Mouse (Mus musculus): ENCODE data around the gene Tmem206. TPM values are rescaled to one million over a fixed set of nuclear protein-coding genes. Genes with fewer than 3 reads are reported as not detected.

The Tmem206 gene
- polyA plus RNA-seq, 1 experiment from 2014 or later: 25.5 TPM

DNA sequence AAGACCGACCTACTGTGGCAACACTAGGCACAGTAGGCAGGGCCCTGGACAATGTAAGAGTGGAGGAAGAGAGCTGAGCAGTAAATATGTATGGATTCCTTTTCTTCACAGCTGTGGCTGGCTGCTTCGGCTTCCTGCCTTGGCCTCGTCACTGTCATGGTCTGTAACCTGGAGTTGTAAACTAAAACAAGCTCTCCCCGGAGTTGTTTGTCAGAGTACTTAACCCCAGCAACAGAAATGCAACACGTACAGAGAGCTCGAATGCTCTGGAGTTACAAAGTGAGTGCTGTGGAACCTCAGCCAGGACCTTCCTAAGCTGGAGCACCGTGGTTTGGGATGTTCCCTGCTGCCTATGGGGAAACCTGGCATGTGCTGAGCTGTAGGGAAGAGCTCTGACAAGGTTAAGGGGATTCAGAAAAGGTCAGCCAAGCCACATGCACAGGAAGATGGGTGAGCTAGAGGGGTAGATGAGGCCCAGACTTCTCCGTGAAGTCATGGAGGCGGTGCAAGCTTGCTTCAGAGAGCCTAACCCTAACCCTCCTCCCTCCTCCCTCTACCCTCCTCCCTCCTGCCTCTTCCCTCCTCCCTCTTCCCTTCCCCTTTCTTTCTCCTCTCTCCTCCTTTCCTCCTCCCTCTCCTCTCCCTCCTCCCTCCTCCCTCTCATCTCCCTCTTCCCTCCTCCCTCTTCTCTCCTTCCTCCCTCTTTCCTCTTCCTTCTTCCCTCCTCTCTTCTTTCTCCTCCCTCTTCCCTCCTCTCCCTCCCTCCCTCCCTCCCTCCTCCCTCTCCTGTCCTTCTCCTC lies 31.5 kb upstream of the Tmem206 start:
- Histone ChIP-seq H3K4me1 (no peaks in the 10 kb centered on the region), H3K4me3 (no peak overlapping the region), H3K9me3 (no peaks in the 10 kb centered on the region), H3K27ac (no peak overlapping the region), H3K4me2 (replicated peaks) (no peak overlapping the region), H3K36me3 (no peaks in the 10 kb centered on the region), H3K9ac (no peak overlapping the region), H3K27me3 (no peaks in the 10 kb centered on the region)
- WGBS: 65% methylated on average over 9 of the region's 9 CpGs
- ATAC-seq (ENCODE audit: insufficient number of reproducible peaks, insufficient read depth, low FRiP score, low TSS enrichment): no peak

DNA sequence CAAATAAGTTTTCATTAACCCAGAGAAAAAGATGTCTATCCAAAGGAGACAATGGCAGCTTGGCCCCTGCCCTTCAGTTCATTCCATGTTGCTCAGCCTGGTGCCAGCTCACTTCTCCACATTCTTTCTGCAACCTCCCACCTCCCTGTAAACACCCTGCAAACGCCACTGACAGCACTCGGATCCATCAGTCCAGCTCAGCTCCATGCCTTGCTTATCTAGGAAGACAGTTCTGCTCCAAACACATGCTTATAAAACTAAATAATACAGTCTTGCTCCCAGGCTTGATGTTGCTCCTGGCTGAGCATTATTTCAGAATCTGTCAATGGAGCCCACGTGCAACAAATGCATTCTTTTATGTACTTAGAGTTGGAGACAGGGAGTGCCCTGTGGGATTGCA lies 29.9 kb upstream of the Tmem206 start:
- no peak overlapping the region for H3K4me2 ChIP-seq (replicated peaks)
- no peaks in the 10 kb centered on the region for H3K27me3 ChIP-seq
- no peak overlapping the region for H3K9ac ChIP-seq
- ATAC-seq (ENCODE audit: insufficient number of reproducible peaks, insufficient read depth, low FRiP score, low TSS enrichment): no peak
- H3K9me3 ChIP-seq: no peaks in the 10 kb centered on the region
- H3K27ac ChIP-seq: no peak overlapping the region
- H3K4me1 ChIP-seq: no peaks in the 10 kb centered on the region
- no peaks in the 10 kb centered on the region for H3K36me3 ChIP-seq
- no peak overlapping the region for H3K4me3 ChIP-seq
- WGBS: 43% methylated on average over 3 of the region's 3 CpGs

DNA sequence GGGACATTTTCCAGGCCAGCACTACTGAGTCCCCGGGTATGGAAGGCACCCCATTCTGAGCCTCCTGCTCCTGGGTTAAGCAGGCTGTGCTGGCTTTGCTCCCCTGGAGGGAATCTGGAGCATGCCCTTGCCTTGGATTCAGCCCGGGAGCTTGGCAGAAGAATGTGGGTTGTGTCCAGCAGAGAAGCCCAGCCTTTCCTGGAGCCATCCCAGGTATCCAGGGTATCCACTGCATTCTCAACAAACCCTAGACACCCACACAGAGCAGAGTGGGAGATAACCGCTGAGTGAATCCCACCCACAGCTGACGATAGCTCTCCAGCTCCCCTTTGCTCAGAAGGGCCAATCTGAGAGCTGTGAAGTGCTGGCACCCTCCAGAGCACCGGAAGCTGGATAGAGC lies 29.3 kb upstream of the Tmem206 start:
- 69% methylated on average over 5 of the region's 5 CpGs for WGBS
- H3K4me3 ChIP-seq: no peak overlapping the region
- no peaks in the 10 kb centered on the region for H3K36me3 ChIP-seq
- no peaks in the 10 kb centered on the region for H3K4me1 ChIP-seq
- H3K9ac ChIP-seq: no peak overlapping the region
- no peak overlapping the region for H3K4me2 ChIP-seq (replicated peaks)
- H3K27me3 ChIP-seq: no peaks in the 10 kb centered on the region
- ATAC-seq (ENCODE audit: insufficient number of reproducible peaks, insufficient read depth, low FRiP score, low TSS enrichment): no peak
- H3K27ac ChIP-seq: no peak overlapping the region
- no peaks in the 10 kb centered on the region for H3K9me3 ChIP-seq

DNA sequence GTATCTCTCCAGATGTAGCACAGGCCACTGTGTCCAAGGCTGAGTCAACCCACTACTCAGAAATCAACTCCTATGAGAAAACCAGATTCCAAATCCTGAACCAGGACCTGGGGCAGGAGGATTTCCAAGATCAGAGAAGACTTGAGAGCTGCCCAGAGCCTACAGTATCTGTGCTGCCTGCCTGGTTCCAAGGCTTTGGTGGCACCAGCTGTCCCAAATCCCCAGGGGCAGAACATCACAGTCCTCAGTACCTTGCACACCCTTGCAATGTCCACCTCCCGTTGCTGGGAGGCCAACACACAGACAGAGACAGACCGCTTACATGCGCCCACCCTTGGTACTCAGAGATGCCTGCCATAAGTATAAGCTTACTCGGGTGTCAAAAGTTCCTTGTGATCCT lies 27.4 kb upstream of the Tmem206 start:
- H3K4me1 ChIP-seq: no peaks in the 10 kb centered on the region
- H3K4me2 ChIP-seq (replicated peaks): no peak overlapping the region
- H3K36me3 ChIP-seq: no peaks in the 10 kb centered on the region
- no peaks in the 10 kb centered on the region for H3K27me3 ChIP-seq
- no peak for ATAC-seq (ENCODE audit: insufficient number of reproducible peaks, insufficient read depth, low FRiP score, low TSS enrichment)
- WGBS: 81% methylated on average over 4 of the region's 4 CpGs
- no peak overlapping the region for H3K4me3 ChIP-seq
- H3K27ac ChIP-seq: no peak overlapping the region
- no peaks in the 10 kb centered on the region for H3K9me3 ChIP-seq
- no peak overlapping the region for H3K9ac ChIP-seq

DNA sequence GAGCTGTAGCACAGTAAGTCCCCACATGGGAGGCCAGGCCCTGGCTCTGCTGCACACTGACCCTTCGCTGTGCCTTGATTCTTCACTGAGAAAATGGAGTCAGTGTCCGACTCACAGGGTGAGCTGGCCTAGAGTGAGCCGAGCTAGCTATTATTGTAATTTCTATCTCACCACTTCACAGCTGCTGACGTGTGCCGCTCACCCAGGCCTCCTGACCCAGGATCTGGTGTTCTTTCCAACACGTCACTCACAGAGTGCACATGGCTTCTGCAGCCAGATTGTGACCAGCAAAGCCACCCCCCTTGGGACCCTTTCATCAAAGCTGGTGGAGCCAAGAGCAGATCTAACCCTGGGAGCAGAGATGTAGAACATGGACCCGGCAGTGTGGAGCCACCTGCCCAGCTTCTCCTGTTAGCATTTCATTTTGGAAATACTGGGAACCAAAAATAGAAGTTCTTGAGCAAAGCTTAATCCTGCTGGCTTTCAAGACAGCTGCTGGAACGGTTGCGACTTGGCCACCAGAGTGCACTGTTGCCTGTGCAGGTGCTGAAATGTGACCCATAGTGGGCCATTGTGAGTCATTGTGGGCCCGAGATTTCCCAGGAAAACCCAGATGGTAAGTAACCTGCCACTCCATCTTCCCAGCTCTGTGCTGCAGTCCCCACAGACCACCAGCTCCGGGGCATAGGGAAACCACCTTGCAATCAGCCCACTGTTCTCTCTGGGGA lies 26.3 kb upstream of the Tmem206 start:
- no peaks in the 10 kb centered on the region for H3K9me3 ChIP-seq
- no peak overlapping the region for H3K9ac ChIP-seq
- H3K27ac ChIP-seq: no peak overlapping the region
- no peaks in the 10 kb centered on the region for H3K27me3 ChIP-seq
- no peaks in the 10 kb centered on the region for H3K36me3 ChIP-seq
- H3K4me2 ChIP-seq (replicated peaks): no peak overlapping the region
- H3K4me1 ChIP-seq: no peaks in the 10 kb centered on the region
- 52% methylated on average over 11 of the region's 11 CpGs for WGBS
- ATAC-seq (ENCODE audit: insufficient number of reproducible peaks, insufficient read depth, low FRiP score, low TSS enrichment): no peak
- no peak overlapping the region for H3K4me3 ChIP-seq

DNA sequence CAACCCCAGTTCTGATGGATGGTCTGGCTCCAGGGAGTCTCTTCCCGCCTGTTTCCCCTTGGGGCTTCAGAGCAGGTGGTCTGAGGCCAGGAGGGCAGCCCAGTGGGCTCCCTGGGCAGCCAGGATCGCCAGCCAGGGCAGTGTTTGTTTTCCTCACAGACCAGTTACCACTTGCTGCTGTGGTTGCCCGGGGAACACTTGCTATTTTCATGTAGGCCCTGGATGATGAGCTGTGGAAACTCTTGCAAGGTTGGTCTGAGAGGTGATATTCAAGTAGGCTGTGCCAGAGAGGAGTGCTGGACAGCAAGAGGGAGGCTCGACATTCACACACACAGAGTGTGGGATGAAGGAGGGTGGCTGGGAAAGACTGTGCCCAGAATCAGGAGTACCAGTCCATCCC lies 23.8 kb upstream of the Tmem206 start:
- H3K27ac ChIP-seq: no peak overlapping the region
- no peak overlapping the region for H3K9ac ChIP-seq
- 28% methylated on average over 4 of the region's 4 CpGs for WGBS
- no peak for ATAC-seq (ENCODE audit: insufficient number of reproducible peaks, insufficient read depth, low FRiP score, low TSS enrichment)
- H3K27me3 ChIP-seq: no peaks in the 10 kb centered on the region
- no peaks in the 10 kb centered on the region for H3K4me1 ChIP-seq
- 0 out of 2 replicates have a peak, but pooled peaks cover 3% of the 10 kb centered on the region for H3K36me3 ChIP-seq
- H3K4me3 ChIP-seq: no peak overlapping the region
- H3K4me2 ChIP-seq (replicated peaks): no peak overlapping the region
- H3K9me3 ChIP-seq: no peaks in the 10 kb centered on the region

DNA sequence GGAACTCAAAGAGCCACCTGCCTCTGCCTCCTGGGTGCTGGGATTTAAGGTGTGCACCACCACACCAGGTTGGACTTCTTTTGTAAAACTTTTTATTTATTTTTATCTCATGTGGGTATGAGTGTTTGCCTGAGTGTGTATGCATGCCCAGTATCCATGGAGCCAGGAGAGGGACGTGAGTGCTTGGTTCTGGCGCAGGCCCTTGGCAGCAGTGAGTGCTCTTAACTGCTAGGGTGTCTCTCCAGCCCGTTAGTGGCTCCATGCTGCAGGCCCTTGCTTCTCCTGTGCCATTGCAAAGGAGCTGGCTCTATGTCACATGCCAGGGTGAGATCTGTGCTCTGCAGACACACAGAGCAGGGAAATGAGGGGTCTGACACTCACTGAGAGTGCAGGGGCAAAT lies 22.0 kb upstream of the Tmem206 start:
- no peak for ATAC-seq (ENCODE audit: insufficient number of reproducible peaks, insufficient read depth, low FRiP score, low TSS enrichment)
- Histone ChIP-seq H3K36me3 (peaks cover 4% of the 10 kb centered on the region; the same call in 1 of the 2 replicates), H3K27ac (no peak overlapping the region), H3K9ac (no peak overlapping the region), H3K4me2 (replicated peaks) (no peak overlapping the region), H3K9me3 (no peaks in the 10 kb centered on the region), H3K27me3 (no peaks in the 10 kb centered on the region), H3K4me1 (no peaks in the 10 kb centered on the region), H3K4me3 (no peak overlapping the region)
- 77% methylated on average over 3 of the region's 3 CpGs for WGBS

DNA sequence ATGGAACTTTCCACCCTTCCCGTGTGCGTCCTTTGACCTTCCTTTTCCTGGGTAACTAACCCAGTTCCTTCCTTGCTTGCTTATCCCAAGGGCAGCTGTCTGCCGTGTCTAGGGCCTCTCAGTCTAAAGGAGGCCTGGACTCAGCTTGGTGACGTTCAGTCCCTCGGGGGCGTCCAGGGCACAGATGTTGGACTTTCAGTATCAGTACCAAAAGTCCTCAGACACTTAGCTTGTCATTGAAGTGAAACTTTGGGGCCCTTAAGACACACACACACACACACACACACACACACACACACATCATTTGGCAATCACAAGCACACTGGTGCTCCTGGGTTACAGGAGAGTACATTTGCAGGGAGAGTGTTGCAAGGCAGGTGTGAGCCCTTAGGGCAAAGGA lies 21.5 kb upstream of the Tmem206 start:
- Histone ChIP-seq H3K9me3 (no peaks in the 10 kb centered on the region), H3K27ac (no peak overlapping the region), H3K4me3 (no peak overlapping the region), H3K9ac (no peak overlapping the region), H3K4me2 (replicated peaks) (no peak overlapping the region), H3K36me3 (peaks cover 6% of the 10 kb centered on the region; the same call in 1 of the 2 replicates), H3K27me3 (no peaks in the 10 kb centered on the region), H3K4me1 (no peaks in the 10 kb centered on the region)
- 65% methylated on average over 6 of the region's 6 CpGs for WGBS
- ATAC-seq (ENCODE audit: insufficient number of reproducible peaks, insufficient read depth, low FRiP score, low TSS enrichment): no peak

DNA sequence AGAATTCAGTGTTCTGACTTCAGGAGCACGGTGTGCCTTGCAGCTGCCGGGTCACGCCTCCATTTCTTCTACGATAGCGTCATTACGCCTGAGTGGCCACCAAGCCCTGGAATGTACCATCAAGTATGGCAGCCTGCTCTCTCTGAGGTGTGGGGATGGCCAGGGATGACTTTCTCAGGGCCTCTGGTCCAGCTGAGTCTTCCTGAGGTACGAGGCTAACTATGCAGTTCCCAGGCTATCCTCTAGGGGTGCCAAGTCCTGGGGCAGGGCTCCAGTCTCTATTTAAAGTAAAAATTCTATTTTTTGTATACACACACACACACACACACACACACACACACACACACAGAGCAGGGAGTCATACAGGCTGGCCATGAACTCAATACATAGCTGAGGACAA lies 20.1 kb upstream of the Tmem206 start:
- H3K4me1 ChIP-seq: no peaks in the 10 kb centered on the region
- no peaks in the 10 kb centered on the region for H3K27me3 ChIP-seq
- 60% methylated on average over 7 of the region's 7 CpGs for WGBS
- no peak for ATAC-seq (ENCODE audit: insufficient number of reproducible peaks, insufficient read depth, low FRiP score, low TSS enrichment)
- H3K27ac ChIP-seq: no peak overlapping the region
- H3K4me2 ChIP-seq (replicated peaks): no peak overlapping the region
- H3K9ac ChIP-seq: no peak overlapping the region
- H3K9me3 ChIP-seq: no peaks in the 10 kb centered on the region
- peaks cover 8% of the 10 kb centered on the region; the same call in 1 of the 2 replicates for H3K36me3 ChIP-seq
- H3K4me3 ChIP-seq: no peak overlapping the region

DNA sequence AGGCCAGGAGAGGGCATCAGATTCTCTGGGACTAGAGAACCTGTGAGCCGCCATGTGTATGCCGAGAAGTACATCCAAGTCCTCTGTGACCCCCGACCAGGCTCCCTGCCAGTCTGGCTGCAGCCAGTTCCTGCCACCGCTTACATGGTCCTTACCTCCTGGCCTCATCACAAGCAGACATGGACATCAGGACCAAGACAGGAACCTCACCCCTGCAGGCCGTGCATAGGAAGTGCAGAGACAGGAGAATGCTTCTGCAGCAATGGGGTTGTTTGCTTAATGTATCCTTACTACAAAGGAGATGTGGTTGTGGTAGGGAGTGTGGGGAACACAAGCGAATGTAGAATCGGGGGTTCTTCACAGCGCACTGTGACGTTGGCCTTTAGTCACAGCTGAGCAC lies 19.4 kb upstream of the Tmem206 start:
- H3K27me3 ChIP-seq: no peaks in the 10 kb centered on the region
- whole genome bisulfite sequencing: 92% methylated on average over 9 of the region's 9 CpGs
- no peak overlapping the region for H3K4me2 ChIP-seq (replicated peaks)
- H3K4me1 ChIP-seq: no peaks in the 10 kb centered on the region
- H3K9me3 ChIP-seq: no peaks in the 10 kb centered on the region
- ATAC-seq (ENCODE audit: insufficient number of reproducible peaks, insufficient read depth, low FRiP score, low TSS enrichment): no peak
- H3K4me3 ChIP-seq: no peak overlapping the region
- no peak overlapping the region for H3K9ac ChIP-seq
- H3K27ac ChIP-seq: no peak overlapping the region
- peaks cover 8% of the 10 kb centered on the region; the same call in 1 of the 2 replicates for H3K36me3 ChIP-seq

DNA sequence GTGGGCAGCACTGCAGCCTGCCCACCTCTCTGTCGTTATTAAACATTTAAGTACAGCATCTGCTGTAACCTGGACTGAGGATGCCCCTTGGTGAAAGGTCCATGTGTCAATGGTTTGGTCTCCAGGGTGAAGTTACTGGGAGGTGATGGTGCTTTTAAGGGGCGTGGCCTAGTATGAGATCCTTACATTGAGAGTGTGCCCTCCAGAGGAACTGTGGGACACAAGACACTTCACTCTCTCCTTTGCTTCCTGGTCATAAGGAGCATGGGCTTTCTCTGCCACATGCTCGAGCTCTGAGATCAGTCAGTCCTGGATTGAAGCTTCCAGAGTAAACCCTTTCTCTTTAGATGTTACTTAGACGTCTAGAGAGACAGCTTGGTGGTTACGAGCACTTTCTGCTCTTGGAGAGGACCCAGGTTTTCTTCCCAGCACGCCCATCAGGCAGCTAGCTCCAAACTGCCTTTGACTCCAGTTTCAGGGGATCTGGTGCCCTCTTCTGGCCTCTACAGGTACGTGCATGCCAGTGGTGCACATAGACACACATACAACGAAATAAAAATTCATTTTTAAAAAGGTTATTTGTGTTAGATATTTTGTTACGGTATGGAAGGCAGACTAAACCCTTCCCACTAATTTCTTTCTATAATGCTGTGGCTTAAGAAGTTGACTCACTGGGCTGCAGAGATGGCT lies 17.8 kb upstream of the Tmem206 start:
- ATAC-seq (ENCODE audit: insufficient number of reproducible peaks, insufficient read depth, low FRiP score, low TSS enrichment): no peak
- WGBS: 81% methylated on average over 9 of the region's 9 CpGs

More for the DNA sequence above, 17.8 kb upstream of the Tmem206 start:
- no peak overlapping the region for H3K4me2 ChIP-seq (replicated peaks)
- H3K27ac ChIP-seq: no peak overlapping the region
- peaks cover 8% of the 10 kb centered on the region; the same call in 1 of the 2 replicates for H3K36me3 ChIP-seq
- no peak overlapping the region for H3K9ac ChIP-seq
- H3K4me3 ChIP-seq: no peak overlapping the region
- H3K4me1 ChIP-seq: no peaks in the 10 kb centered on the region
- no peaks in the 10 kb centered on the region for H3K27me3 ChIP-seq
- H3K9me3 ChIP-seq: no peaks in the 10 kb centered on the region

Measured in embryonic facial prominence, embryonic 12.5 days (tissue).